Mouse (Mus musculus): ENCODE data around the gene Washc4.

The Washc4 gene

GRCm38 (mm10) chr10:83600650-83601049, 57.1 kb downstream of the Washc4 start:
- no peak for DNase-seq (ENCODE audit: low read depth)

GRCm38 (mm10) chr10:83603956-83604564, 60.5 kb downstream of the Washc4 start:
- no peak for DNase-seq (ENCODE audit: low read depth)

- DNase-seq (ENCODE audit: low read depth): no peak
Measured at GRCm38 (mm10) chr10:83605637-83606183, 62.2 kb downstream of the Washc4 start.

GRCm38 (mm10) chr10:83607111-83607510, 63.6 kb downstream of the Washc4 start:
- no peak for DNase-seq (ENCODE audit: low read depth)

GRCm38 (mm10) chr10:83608596-83608995, 65.0 kb downstream of the Washc4 start:
- DNase-seq (ENCODE audit: low read depth): no peak

GRCm38 (mm10) chr10:83610518-83610917, 67.0 kb downstream of the Washc4 start:
- DNase-seq (ENCODE audit: low read depth): no peak

- DNase-seq (ENCODE audit: low read depth): no peak
Measured at GRCm38 (mm10) chr10:83611863-83612262, 68.3 kb downstream of the Washc4 start.

- DNase-seq (ENCODE audit: low read depth): no peak
Measured at GRCm38 (mm10) chr10:83612648-83613215, 69.2 kb downstream of the Washc4 start.

GRCm38 (mm10) chr10:83617366-83617765, 73.8 kb downstream of the Washc4 start:
- DNase-seq (ENCODE audit: low read depth): peak; percentile 51

- no peak for DNase-seq (ENCODE audit: low read depth)
Measured at GRCm38 (mm10) chr10:83618819-83619440, 75.4 kb downstream of the Washc4 start.

GRCm38 (mm10) chr10:83620350-83621055, 77.0 kb downstream of the Washc4 start:
- no peak for DNase-seq (ENCODE audit: low read depth)

- no peak for DNase-seq (ENCODE audit: low read depth)
Measured at GRCm38 (mm10) chr10:83624065-83624464, 80.5 kb downstream of the Washc4 start.

- DNase-seq (ENCODE audit: low read depth): no peak
Measured at GRCm38 (mm10) chr10:83624841-83625240, 81.3 kb downstream of the Washc4 start.

GRCm38 (mm10) chr10:83627113-83627687, 83.6 kb downstream of the Washc4 start:
- DNase-seq (ENCODE audit: low read depth): no peak

- DNase-seq (ENCODE audit: low read depth): no peak
Measured at GRCm38 (mm10) chr10:83628241-83628640, 84.7 kb downstream of the Washc4 start.

GRCm38 (mm10) chr10:83629190-83629781, 85.7 kb downstream of the Washc4 start:
- no peak for DNase-seq (ENCODE audit: low read depth)

GRCm38 (mm10) chr10:83629878-83630277, 86.3 kb downstream of the Washc4 start:
- DNase-seq (ENCODE audit: low read depth): no peak

GRCm38 (mm10) chr10:83630899-83631298, 87.3 kb downstream of the Washc4 start:
- no peak for DNase-seq (ENCODE audit: low read depth)

GRCm38 (mm10) chr10:83631775-83632174, 88.2 kb downstream of the Washc4 start:
- no peak for DNase-seq (ENCODE audit: low read depth)

- no peak for DNase-seq (ENCODE audit: low read depth)
Measured at GRCm38 (mm10) chr10:83632806-83633374, 89.3 kb downstream of the Washc4 start.

- peak; percentile 42 for DNase-seq (ENCODE audit: low read depth)
Measured at GRCm38 (mm10) chr10:83634461-83634860, 90.9 kb downstream of the Washc4 start.

GRCm38 (mm10) chr10:83636191-83636590, 92.6 kb downstream of the Washc4 start:
- no peak for DNase-seq (ENCODE audit: low read depth)
